ENCODE assay signal across 24 mouse cellular contexts in the genomic region with DNA sequence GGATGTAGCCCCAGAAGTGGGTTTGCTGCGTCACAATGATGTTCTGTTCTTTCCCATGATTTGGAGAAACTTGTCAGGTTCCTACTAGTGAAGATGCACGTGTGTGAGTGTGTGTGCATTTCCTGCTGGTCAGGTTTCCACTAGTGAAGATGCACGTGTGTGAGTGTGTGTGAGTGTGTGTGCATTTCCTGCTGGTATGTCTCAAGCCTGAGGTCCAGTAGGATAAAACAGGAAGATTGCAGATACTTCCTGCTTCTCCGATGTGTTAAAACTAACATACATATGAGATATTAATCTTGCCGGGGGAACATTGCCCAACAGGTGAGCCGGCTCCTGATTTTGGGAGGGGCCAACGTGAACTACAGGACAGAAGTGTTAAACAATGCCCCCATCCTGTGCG.
DNase-seq lines count a peak whose midpoint lies in the region; ATAC-seq and TF ChIP-seq lines count a peak whose summit lies in the region.
"Had no signal": no experiment of that assay in that cellular context is flagged by ENCODE, and none has a peak within 500 bp of the region (broad histone marks: within the 10 kb centered on the region; RNA-seq: fewer than 3 reads in every experiment).

No protein-coding gene starts in this region.

- WGBS in kidney, embryonic 15.5 days = 82% methylated on average over 8 of the region's 8 CpGs
- 93% methylated on average over 8 of the region's 8 CpGs for WGBS in cerebellum, adult 2 months

- peaks cover 9% of the 10 kb centered on the region; the same call in 1 of the 2 replicates for H3K4me1 ChIP-seq in kidney, embryonic 15.5 days
- H3K4me1 ChIP-seq in cerebellum, adult 2 months (ENCODE audit: control insufficient read depth, insufficient read depth, low read length) = peaks cover 38% of the 10 kb centered on the region
- H3K4me1 ChIP-seq: embryonic facial prominence, embryonic 10.5 days; embryonic facial prominence, embryonic 12.5 days had no signal

- ATAC-seq in kidney, embryonic 15.5 days (replicated peaks; ENCODE audit: low FRiP score) = no peak
- peak; percentile 78 for ATAC-seq in granulocyte monocyte progenitor cell, adult 5-6 weeks (replicated peaks; ENCODE audit: poor library complexity, severe bottlenecking)
- peak; percentile 68 for ATAC-seq in megakaryocyte progenitor cell, adult 5-6 weeks (replicated peaks; ENCODE audit: poor library complexity)
- ATAC-seq: activated CD4-positive, CD25-positive, alpha-beta regulatory T cell, adult 4 months; CD4-positive, CD25-positive, alpha-beta regulatory T cell, adult 4 months; forebrain, embryonic 13.5 days; forebrain, embryonic 15.5 days; forebrain, postnatal 0 days; Patski had no signal

- no peaks in the 10 kb centered on the region for H3K9me3 ChIP-seq in kidney, embryonic 15.5 days (replicated peaks)
- H3K9me3 ChIP-seq: embryonic facial prominence, embryonic 10.5 days; embryonic facial prominence, embryonic 12.5 days; forebrain, embryonic 13.5 days; forebrain, embryonic 15.5 days; G1E had no signal

- H3K4me2 ChIP-seq in kidney, embryonic 15.5 days = no peak overlapping the region
- H3K4me2 ChIP-seq: embryonic facial prominence, embryonic 12.5 days; forebrain, embryonic 13.5 days; forebrain, embryonic 15.5 days had no signal

- H3K4me3 ChIP-seq in kidney, embryonic 15.5 days (replicated peaks) = no peak overlapping the region
- H3K4me3 ChIP-seq in cerebellum, adult 2 months (replicated peaks; ENCODE audit: insufficient read depth, low read depth, low read length) = no peak overlapping the region
- H3K4me3 ChIP-seq: embryonic facial prominence, embryonic 10.5 days; embryonic facial prominence, embryonic 12.5 days; forebrain, embryonic 13.5 days; forebrain, embryonic 15.5 days had no signal

- H3K9ac ChIP-seq in kidney, embryonic 15.5 days = no peak overlapping the region
- H3K9ac ChIP-seq: embryonic facial prominence, embryonic 12.5 days; forebrain, embryonic 13.5 days; forebrain, embryonic 15.5 days; forebrain, postnatal 0 days had no signal

- TF ChIP-seq POLR2A in cerebellum, adult 2 months (IDR thresholded peaks at IDR 0.05; ENCODE audit: borderline replicate concordance, insufficient read depth, low read length) = no peak

- TF ChIP-seq CTCF in cerebellum, adult 2 months (IDR thresholded peaks at IDR 0.05; ENCODE audit: borderline replicate concordance, insufficient read depth, low read depth, low read length) = no peak

- DNase-seq in kidney, adult 9 months = peak; percentile 13
- DNase-seq in cerebellum, adult 2 months = no peak
- no peak for DNase-seq in adrenal gland, adult 8-10 months
- DNase-seq: adrenal gland, postnatal 10 days; adrenal gland, postnatal 25 days; B cell, adult 2 months; cerebellum, adult 11 months; cerebellum, adult 18-20 months; cerebellum, adult 9-10 months; cerebellum, postnatal 10 days; cerebellum, postnatal 25 days; forebrain, postnatal 0 days had no signal

- no peaks in the 10 kb centered on the region for H3K27me3 ChIP-seq in kidney, embryonic 15.5 days
- H3K27me3 ChIP-seq in cerebellum, adult 2 months (ENCODE audit: control insufficient read depth, insufficient read depth, low read length) = no peaks in the 10 kb centered on the region
- H3K27me3 ChIP-seq: CH12.LX; embryonic facial prominence, embryonic 12.5 days; forebrain, embryonic 13.5 days; forebrain, embryonic 15.5 days; Patski had no signal

- peaks cover 89% of the 10 kb centered on the region for H3K36me3 ChIP-seq in kidney, embryonic 15.5 days
- H3K36me3 ChIP-seq: forebrain, embryonic 15.5 days; G1E had no signal

- no peak overlapping the region for H3K27ac ChIP-seq in kidney, embryonic 15.5 days
- no peak overlapping the region for H3K27ac ChIP-seq in cerebellum, adult 2 months (ENCODE audit: insufficient read depth, low read length)
- H3K27ac ChIP-seq: embryonic facial prominence, embryonic 10.5 days; embryonic facial prominence, embryonic 12.5 days; forebrain, embryonic 13.5 days; forebrain, embryonic 15.5 days had no signal
